Mouse (Mus musculus) small intestine, adult 2 months (tissue): Measurements from ENCODE around the gene Cbx2. TPM values are rescaled to one million over a fixed set of nuclear protein-coding genes. Genes with fewer than 3 reads are reported as not detected.
A peak's percentile ranks its signal among the peaks of the same experiment; 100 is the strongest.

Experiments
- H3K27ac ChIP-seq: fragments of 200-500 bp; 2 replicates; pipeline ENCODE4 v1.5.1; 2012; ENCODE audit warnings: low read depth, low read length, control low read depth, inconsistent platforms; ENCODE audit not compliant: insufficient read depth
- H3K27me3 ChIP-seq: fragments of 200-500 bp; 2 replicates; pipeline ENCODE4 v1.6.1; 2012; ENCODE audit warnings: mild to moderate bottlenecking, moderate library complexity, low read length, inconsistent platforms; ENCODE audit not compliant: control insufficient read depth, insufficient read depth
- H3K36me3 ChIP-seq: fragments of 200-500 bp; 2 replicates; pipeline ENCODE4 v1.6.1; 2012; ENCODE audit warnings: mild to moderate bottlenecking, low read length, control low read depth, inconsistent platforms; ENCODE audit not compliant: control insufficient read depth, insufficient read depth
- H3K4me1 ChIP-seq: fragments of 200-500 bp; 2 replicates; pipeline ENCODE4 v1.6.1; 2012; ENCODE audit warnings: low read length, inconsistent platforms, mixed read lengths; ENCODE audit not compliant: control insufficient read depth, insufficient read depth, insufficient read length
- H3K4me3 ChIP-seq: fragments of 200-500 bp; 2 replicates; pipeline ENCODE4 v1.5.1; 2012; ENCODE audit warnings: low read depth, mild to moderate bottlenecking, control low read depth, inconsistent platforms, low read length, moderate library complexity
- CTCF ChIP-seq: fragments of 200-500 bp; IDR thresholded peaks from 2 replicates; pipeline ENCODE4 v1.5.1; 2012; ENCODE audit warnings: low read depth, mild to moderate bottlenecking, control low read depth, inconsistent platforms, low read length, moderate library complexity, mixed read lengths; ENCODE audit not compliant: insufficient replicate concordance, insufficient read length; ENCODE audit errors: extremely low read depth
- POLR2A ChIP-seq: fragments of 200-500 bp; IDR thresholded peaks from 2 replicates; pipeline ENCODE4 v1.6.1; 2012; ENCODE audit warnings: low read depth, mild to moderate bottlenecking, control low read depth, inconsistent platforms, low read length, moderate library complexity
- WGBS: fragments of 180-500 bp; shearing (Covaris S2); methylation state at CpG from one replicate; pipeline ENCODE4 v1.1.7; 2018; 5-methylcytosine and 5-hydroxymethylcytosine counted together
- polyA plus RNA-seq: library from polyadenylated mRNA; depleted of rRNA; stranded (reverse); fragments of >200 nt; gene quantifications from 2 replicates; pipeline ENCODE4 v1.2.3, GENCODE M21; 2012

The Cbx2 gene
- polyA plus RNA-seq, 1 experiment, result 3.1 TPM

GRCm38 (mm10) chr11:118985571-118985970 lies 37.2 kb upstream of the Cbx2 start:
- peaks cover 6% of the 10 kb centered on the region for H3K36me3 ChIP-seq
- H3K27me3 ChIP-seq, result no peaks in the 10 kb centered on the region
- peak overlapping the region; percentile 79 for H3K27ac ChIP-seq
- peaks cover 36% of the 10 kb centered on the region for H3K4me1 ChIP-seq
- H3K4me3 ChIP-seq, result no peak overlapping the region
- 48% methylated on average over 5 of the region's 5 CpGs for WGBS
- TF ChIP-seq POLR2A, result no peak
- TF ChIP-seq CTCF, result no peak

GRCm38 (mm10) chr11:118987999-118988398 lies 34.8 kb upstream of the Cbx2 start, which contains the start of gene Enpp7:
Enpp7 (plus strand) TSS chr11:118988188.
- TF ChIP-seq POLR2A, result peak; percentile 63; the same call in 1 of the 2 replicates
- no peak for TF ChIP-seq CTCF
- 68% methylated on average over 10 of the region's 10 CpGs for WGBS

GRCm38 (mm10) chr11:118992781-118993180 lies 30.0 kb upstream of the Cbx2 start:
- TF ChIP-seq POLR2A (peak; percentile 21; the same call in 1 of the 2 replicates), CTCF (no peak)
- Histone ChIP-seq H3K36me3 (peaks cover 18% of the 10 kb centered on the region), H3K27ac (peak overlapping the region; percentile 50), H3K4me3 (peak overlapping the region; percentile 54), H3K4me1 (peaks cover 11% of the 10 kb centered on the region; the same call in 1 of the 2 replicates), H3K27me3 (no peaks in the 10 kb centered on the region)
- 75% methylated on average over 3 of the region's 3 CpGs for WGBS

More at GRCm38 (mm10) chr11:118987999-118988398, 34.8 kb upstream of the Cbx2 start, which contains the start of gene Enpp7:
- H3K36me3 ChIP-seq, result peaks cover 18% of the 10 kb centered on the region
- H3K27ac ChIP-seq, result peak within 1 kb of the TSS; percentile 74
- H3K27me3 ChIP-seq, result no peaks in the 10 kb centered on the region
- peak within 1 kb of the TSS; percentile 52 for H3K4me3 ChIP-seq
- peaks cover 25% of the 10 kb centered on the region; the same call in 1 of the 2 replicates for H3K4me1 ChIP-seq

GRCm38 (mm10) chr11:118995448-118995847 lies 27.3 kb upstream of the Cbx2 start:
- H3K27ac ChIP-seq, result 0 out of 2 replicates have a peak overlapping the region, but pooled peaks have one; percentile 23
- H3K4me3 ChIP-seq, result no peak overlapping the region
- peaks cover 10% of the 10 kb centered on the region for H3K27me3 ChIP-seq
- TF ChIP-seq POLR2A, result peak; percentile 29; the same call in 1 of the 2 replicates
- no peak for TF ChIP-seq CTCF
- WGBS, result 47% methylated on average over 4 of the region's 4 CpGs
- H3K4me1 ChIP-seq, result peaks cover 19% of the 10 kb centered on the region
- peaks cover 14% of the 10 kb centered on the region for H3K36me3 ChIP-seq

- H3K4me3 ChIP-seq, result no peak overlapping the region
- H3K27me3 ChIP-seq, result peaks cover 10% of the 10 kb centered on the region
- H3K4me1 ChIP-seq, result peaks cover 19% of the 10 kb centered on the region
- TF ChIP-seq POLR2A (no peak), CTCF (no peak)
- peaks cover 6% of the 10 kb centered on the region for H3K36me3 ChIP-seq
- WGBS, result 17% methylated on average over 3 of the region's 3 CpGs
- peak overlapping the region; percentile 30; the same call in 1 of the 2 replicates for H3K27ac ChIP-seq
These were observed 25.6 kb upstream of the Cbx2 start for GRCm38 (mm10) chr11:118997182-118997581.

- peak; percentile 89 for TF ChIP-seq CTCF
- TF ChIP-seq POLR2A, result 0 out of 2 replicates have a peak, but pooled peaks have one; percentile 19
- no peaks in the 10 kb centered on the region for H3K36me3 ChIP-seq
- H3K4me1 ChIP-seq, result peaks cover 13% of the 10 kb centered on the region
- H3K4me3 ChIP-seq, result no peak overlapping the region
- H3K27ac ChIP-seq, result no peak overlapping the region
- peaks cover 10% of the 10 kb centered on the region for H3K27me3 ChIP-seq
- WGBS, result 19% methylated on average over 30 of the region's 30 CpGs
These were observed 24.1 kb upstream of the Cbx2 start for GRCm38 (mm10) chr11:118998540-118999265.

GRCm38 (mm10) chr11:118999361-118999804 lies 23.4 kb upstream of the Cbx2 start:
- 13% methylated on average over 26 of the region's 26 CpGs for WGBS
- H3K27ac ChIP-seq, result no peak overlapping the region
- no peaks in the 10 kb centered on the region for H3K36me3 ChIP-seq
- peaks cover 12% of the 10 kb centered on the region for H3K4me1 ChIP-seq
- H3K27me3 ChIP-seq, result peaks cover 10% of the 10 kb centered on the region
- TF ChIP-seq CTCF (no peak), POLR2A (no peak)
- no peak overlapping the region for H3K4me3 ChIP-seq
